Mouse (Mus musculus) urinary bladder, postnatal 36 days (tissue): ENCODE results near the gene Grik5.

ENCODE experiments used
- DNase-seq, 2 experiments: peaks; one replicate each; pipeline ENCODE4 v3.0.0; 2022; ENCODE audit warnings: low spot score in 2 of 2, mixed read lengths in 1 of 2

Gene Grik5

DNA sequence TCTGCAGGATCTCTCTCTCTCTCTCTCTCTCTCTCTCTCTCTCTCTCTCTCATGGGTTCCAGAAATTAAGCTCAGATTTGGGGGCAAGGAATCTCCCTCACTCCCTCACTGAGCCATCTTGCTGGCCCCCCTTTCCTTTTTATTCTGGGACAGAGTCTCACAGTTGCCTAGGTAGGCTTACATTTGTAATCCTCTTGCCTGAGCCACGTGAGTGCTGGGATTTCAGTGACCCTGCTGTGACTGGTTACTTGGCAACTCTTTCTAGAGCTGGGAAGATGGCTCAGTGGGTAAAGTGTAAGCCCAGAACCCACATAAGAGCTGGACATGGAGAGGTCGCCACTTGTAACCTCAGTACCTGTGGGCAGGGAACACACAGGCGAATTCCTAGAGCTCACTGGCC lies 40.6 kb downstream of the Grik5 start:
- no peak for DNase-seq

DNA sequence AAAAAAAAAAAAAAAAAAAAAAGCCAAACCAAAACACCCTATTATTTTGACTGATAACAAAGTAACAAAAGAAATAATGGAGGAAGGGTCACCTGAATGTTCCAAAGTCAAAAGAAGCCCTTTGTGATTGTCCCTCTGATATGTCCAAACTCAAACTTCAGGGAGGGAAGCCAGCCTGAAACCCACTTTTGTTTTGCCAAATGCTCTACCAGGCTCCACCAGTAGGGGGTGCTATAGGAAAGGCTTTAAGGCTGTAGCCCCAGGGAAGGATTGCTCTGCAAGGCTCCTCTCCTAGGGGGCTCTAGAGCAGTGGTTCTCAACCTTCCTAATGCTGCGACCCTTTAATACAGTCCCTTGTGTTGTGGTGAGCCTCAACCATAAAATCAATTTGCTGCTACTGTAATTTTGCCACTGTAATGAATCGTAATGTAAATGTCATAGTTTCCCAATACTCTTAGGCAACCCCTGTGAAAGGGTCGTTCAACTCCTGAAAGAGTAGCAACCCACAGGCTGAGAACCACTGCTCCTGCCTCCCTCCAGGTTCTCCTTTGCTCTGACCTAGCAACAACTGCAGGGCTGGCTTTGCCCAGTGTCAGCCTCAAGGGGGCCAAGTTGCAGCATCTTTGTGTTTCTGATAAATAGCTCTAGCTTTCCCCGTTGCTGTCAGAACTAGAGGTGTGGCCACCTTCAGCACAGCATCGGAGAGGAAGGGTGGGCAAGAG lies 42.0 kb downstream of the Grik5 start:
- DNase-seq = peak; percentile 59 to 60

DNA sequence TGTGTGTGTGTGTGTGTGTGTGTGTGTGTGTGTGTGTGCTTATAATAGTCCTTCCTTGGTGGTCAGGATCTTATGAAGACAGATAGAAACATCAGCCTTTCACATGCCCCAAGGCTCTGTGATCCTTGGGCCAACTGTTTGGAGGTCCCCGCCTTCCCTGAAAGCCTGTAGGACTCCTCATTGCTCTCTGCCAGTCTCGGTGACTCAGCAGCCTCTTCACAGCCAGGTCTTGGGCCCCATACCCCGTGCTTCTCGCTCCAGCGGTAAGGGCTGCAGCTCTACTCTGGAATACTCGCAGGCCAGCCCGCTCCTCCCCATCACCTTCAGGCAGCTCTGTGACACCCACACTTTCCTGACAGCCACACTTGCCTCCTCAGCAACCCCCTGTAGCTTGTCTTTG lies 45.7 kb downstream of the Grik5 start:
- DNase-seq = no peak

DNA sequence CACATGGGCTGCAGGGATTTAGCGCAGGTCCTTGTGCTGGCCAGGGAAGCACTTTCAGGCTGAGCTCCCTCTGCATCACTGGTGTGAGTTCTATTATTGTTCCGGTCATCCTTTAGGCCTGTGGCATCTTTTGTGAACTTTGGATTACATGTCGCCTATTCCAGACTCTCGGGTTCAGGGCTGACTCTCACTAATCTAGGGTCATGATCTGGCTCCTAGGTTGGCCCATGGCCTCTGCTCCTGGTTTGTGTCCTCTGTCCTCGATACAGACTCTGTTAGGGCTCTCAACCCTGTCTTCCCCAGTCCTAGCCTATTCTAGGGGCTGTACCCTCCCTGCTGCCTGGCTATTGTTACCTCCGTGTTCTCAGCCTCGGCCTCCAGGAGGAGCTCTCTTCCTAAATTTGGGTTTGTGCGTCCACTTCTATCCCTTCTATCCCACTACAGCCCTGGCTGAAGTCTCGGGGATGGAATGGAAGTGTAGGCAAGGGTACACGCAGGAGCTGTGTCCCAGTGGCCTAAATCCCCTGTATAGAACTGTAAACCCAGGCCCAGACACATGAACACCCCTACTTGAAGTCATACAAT lies 46.2 kb downstream of the Grik5 start:
- no peak for DNase-seq

DNA sequence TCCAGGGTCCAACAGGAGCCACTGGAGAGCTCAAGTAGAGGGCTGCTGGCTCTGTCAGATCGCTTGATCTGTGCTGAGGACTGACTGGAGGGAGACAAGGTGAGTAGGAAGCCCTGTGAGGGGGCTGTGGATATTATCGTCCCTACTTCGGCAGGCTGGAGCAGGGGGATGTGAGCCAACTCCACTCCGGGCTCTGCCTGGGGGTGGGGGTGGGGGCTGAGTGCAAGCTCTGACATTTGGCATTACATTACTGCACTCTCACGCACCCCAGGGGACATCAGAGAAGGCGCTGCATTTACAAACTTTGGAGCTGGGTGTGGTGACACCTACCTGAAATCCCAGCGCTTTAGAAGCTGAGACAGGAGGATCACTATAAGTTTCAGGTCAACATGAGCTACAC lies 60.6 kb downstream of the Grik5 start:
- no peak for DNase-seq

DNA sequence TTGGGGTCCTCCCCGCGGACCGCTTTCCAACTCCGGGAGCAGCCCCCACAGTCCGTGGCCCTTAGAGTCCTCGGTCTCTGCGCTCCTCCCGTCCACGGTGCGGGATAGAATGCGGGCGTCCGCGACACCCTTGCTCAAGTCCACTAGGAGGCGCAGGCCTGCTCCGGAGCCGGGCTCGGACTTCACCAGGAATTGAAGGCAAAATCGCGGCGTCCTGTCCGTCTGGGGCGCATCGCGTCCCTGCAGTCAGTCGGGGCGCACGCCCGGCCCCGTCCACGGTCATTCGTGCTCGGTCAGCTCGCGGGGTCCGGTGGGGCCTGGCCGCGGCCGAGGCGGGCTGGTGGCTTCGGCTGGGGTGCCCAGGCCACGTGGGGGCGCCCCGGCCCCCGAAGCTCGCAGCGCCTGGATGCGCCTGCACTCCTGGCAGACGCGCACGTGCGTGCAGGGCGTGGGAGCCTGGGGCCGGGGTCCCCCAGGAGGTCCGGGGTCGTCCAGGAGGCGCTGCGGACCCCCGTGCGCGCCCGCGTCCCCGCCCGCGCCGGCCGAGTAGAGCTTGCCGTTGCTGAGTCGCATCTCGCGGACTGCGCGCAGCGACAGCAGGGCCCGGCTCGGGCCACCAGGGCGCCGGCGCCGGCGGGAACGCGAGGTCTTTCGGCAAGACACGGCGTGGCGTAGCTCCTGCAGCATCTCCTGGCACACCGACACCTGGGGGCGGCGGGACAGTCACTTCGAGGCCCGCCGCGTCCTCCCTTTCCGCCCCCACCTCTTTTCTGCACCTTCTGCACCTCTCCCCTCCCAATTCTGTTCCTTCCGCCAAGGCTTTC lies 61.8 kb downstream of the Grik5 start:
- peak; percentile 18 to 28 for DNase-seq

DNA sequence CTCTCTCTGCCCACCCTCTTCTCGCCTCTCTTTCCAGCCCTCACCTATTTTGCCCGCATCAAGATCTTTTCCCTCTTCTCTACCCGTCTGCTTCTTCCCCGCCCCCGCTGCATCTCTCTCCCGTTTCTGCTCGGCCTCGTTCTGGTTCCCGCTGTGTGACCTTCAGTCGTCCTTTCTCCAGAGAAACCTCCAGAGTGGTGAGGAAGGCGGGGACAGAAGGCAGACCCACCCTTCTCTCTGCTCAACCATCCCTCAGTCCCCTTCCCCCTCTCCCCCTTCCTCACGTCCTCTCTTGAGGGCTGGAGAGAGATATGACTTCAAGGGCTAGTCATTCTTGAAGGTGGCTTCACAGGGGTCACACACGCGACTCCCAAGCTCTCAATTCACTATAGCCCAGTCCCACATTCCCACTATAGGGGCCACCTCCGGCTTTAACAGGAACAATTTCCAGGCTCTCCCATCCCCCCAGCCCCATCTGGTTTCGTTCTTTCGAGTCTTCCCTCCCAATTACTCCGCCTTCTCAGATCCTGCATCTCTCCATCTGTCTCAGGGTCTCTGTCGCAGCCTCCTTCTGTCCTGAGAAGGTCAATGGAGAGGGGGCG lies 62.9 kb downstream of the Grik5 start:
- DNase-seq = no peak

DNA sequence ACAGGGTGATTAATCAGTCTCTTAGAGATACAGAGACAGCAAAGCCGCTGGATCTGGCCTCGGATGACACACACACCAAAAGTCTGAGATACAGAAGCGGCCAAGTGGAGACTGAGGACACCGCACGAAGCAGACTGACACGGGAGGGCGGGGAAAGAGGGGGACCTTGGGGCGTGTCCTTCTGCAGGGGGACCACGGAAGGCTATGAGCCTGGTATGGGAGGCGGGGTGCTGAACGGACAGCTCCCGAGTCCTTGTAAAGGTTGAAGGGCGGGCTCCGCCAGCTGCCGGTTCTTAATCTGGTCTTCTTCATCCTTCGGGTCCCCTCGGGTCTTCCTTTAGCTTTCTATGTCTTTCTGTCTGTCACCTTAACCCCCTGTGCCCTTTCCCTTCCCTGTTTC lies 63.5 kb downstream of the Grik5 start:
- peak; percentile 25 to 42 for DNase-seq

DNA sequence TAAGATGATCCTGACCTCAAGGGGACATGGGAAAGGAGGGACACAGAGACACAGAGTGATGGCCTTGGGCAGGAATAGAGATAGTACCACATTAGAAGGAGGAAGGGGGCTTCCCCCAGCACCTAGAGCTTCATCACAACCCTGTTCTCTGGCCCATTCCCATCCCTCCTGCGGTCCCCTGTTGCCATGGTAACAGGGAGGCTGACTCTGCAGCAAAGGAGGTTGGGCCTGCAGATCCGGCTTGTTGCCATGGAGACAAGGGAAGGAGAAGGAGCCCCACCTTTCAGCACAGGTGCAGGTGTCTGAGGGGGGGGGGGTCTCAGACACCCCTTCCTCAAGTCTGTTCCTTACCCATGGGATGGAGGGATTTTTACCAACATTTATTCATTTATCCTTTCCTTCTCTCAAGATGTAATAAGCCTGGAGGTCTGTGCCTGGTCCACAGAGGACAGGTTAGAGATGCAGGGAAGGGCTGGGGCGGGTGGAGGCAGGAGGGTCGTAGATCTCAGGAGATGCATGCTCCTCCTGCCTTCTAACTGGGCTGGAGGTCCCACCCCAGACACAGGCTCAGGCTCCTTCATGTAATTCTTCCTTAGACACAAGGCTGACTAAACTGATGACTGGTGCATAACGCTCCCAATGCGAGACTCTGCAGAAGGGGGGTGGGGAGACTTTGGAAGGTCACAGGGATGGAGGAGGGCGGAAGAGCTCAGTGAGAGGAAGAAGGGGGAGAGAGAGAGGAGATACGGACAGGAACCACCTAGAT lies 64.4 kb downstream of the Grik5 start:
- no peak for DNase-seq

DNA sequence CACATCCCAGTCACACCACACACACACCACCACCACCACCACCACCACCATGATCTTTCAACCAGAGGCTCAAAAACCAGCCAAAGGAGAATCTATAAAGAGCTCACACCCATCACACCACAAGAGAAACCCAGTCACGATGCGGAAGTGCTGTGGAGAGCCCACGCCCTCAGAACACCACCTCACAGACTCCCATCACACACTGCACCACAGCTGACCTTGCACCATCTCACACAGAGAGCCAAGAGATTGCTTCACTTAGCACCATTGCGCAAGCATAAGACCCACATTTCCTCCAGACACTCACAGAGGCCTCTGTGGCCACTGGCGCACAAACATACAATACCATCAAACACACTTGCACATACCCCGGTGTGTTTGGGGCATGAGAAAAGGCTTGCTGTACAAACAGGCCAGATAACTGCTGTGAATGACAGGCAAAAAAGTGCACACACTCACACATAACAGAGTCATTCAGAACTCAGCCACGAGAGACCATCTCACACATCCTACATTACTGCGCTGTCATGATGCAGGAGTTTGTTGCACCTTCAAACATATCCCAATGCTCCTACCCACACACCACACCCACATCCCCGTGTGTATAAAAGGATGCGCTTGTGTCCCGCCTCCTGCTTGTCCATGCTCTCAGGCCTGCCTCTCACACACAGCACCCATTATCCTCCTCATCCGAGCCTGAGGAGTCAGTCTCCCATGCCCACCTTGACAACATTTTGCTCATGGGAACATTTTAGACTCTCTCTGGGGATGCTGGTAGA lies 65.4 kb downstream of the Grik5 start:
- DNase-seq = peak in 1 of 2 experiments; percentile 56

DNA sequence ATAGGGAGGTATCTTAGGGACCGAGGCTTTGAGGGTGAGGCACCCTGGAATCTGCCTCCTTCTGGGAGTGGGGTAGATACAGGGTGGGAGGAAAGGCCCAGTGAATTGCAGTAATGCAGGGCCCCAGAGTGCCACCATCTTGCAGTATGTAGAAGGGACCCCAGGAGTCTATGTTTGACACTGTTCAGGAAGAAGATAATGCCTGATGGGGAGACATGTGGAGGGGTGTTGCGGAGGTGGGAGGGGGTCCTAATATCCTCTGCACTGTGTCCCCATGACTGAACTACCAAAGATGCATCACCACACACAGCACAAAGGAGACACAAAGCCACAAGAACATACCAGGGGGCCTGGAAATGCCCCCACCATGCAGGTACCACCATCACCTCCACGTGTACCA lies 66.0 kb downstream of the Grik5 start:
- DNase-seq = no peak

DNA sequence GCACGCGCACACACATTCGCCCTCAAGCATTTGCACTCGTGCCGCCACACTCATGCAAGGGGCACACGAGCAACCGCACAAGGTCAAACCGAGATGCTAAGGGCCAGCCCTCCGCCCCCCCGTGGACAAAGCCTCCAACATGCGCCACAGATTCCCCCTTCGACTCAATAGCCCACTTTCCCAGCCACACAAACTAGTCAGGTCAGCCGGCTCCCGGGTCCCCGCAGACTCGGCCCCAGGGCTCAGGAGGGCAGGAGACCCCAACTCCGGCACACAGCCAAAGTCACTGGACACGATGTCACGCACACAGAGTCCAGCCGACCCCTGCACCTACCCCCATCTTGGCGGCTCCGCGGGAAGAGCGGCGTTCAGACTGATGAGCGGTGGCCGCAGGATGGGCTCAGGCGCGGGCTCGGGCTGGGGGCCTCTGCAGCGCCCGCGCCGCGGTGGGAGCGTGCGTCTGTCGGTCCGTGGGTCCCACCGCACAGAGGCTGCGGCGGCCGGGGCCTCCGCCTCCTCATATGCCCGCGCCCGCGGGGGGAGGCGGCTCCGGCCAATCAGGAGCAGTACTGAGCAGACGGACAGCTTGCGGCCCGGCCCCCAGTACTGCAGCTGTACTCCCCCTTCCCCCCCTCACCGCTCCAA lies 66.6 kb downstream of the Grik5 start, which contains the start of gene Atp1a3:
Atp1a3 (minus strand) TSS at position 538 of the 645 bp plus-strand sequence.
- DNase-seq = no peak

DNA sequence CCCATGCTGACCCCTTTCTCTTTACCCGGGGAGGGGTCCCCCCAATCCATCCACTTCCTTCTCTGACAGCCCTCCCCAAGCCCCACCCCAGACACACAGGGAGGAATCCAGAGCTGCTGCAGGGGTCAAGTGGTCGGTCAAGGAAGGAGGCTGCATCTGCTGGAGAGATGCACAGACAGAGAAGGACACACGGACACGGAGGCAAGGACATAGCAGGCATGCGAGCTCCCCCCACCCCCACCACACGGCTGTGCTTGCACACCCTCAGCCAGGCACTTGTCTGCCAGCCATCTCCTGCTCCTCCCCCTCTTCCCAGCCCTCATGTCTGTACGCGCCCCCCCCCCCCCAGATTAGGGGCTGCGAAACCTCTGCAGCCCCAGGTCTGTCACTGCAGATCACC lies 67.3 kb downstream of the Grik5 start:
- DNase-seq = no peak

DNA sequence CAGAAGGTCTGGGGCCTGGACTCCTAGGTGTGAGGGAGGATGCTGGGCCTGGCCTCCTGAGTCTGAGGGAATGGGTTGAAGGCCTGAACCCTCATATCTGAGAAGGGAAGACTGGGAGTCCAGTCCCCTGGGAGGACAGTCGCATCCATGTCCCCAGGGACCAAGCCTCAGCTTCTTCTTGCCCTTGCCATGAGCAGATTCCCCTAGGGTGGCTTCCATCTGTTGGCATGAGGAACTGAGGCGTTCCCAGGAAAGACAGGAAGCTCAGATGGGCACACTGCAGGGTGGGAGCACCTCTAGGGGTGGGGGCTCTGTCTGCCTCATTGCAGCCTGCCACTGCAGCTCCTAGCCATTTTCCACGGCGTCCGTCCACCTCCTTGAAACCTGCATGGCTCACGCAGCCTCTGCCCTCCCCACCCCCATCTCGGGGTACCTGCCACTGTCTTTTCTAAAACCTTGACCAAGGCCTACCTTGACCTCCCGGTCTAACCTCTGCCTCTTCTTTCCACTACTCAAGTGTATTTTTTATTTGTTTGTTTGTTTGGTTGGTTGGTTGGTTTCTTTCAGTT lies 68.2 kb downstream of the Grik5 start:
- no peak for DNase-seq

DNA sequence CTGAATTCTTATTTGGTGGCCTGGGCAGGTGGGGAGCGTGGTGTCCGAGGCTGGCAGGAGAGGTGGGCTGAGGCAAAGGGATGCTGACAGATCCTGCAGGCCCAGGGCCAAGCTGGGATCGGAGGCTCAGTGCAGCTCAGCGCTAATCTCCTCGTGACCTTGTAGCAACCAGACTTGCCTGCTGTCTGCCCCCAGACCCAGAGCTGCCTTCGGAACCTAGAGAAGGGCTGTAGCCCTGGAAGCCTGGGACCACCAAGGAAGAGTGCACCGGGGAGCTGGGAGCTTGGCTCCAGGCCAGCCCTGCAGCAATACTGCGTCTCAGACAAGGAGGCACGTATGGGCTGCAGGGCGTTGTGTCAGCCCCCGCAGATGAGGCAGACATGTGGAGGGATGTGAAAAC lies 68.9 kb downstream of the Grik5 start:
- no peak for DNase-seq

DNA sequence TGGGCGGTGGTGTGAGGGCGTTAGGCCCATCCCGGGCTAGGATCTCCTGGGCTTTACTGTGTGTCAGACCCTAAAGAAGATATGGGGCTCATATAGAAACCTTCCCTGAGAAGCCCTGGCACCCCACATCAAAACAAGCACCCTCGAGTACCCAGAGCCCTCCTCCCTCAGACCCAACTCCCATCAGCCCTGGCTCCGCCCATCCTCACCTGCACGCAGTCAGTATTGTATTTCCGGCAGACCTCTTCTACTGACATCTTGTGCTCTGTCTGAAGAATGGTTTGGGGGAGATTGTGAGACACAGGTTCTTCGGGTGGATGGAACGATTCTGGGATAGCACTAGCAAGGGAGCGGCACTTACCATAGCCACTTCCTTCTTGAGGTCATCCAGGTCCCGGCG lies 71.4 kb downstream of the Grik5 start:
- no peak for DNase-seq

DNA sequence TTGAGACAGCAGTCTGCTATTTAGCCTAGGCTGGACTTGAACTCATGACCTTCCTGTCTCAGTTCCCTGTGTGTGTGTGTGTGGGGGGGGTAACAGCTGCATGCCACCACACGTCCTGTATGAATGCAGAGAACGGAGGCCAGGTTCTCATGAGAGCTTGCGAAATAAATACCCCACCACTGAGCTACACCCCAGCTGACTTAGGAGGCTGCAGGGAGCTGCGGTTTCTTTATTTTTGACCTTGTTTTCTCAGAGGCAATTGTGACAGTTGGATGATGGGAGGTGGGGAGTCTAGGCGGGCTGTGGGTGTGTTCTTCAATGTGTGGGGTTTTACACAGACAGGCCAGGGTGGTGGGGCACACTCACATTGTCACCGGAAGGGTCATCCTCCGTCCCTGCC lies 71.9 kb downstream of the Grik5 start:
- no peak for DNase-seq

DNA sequence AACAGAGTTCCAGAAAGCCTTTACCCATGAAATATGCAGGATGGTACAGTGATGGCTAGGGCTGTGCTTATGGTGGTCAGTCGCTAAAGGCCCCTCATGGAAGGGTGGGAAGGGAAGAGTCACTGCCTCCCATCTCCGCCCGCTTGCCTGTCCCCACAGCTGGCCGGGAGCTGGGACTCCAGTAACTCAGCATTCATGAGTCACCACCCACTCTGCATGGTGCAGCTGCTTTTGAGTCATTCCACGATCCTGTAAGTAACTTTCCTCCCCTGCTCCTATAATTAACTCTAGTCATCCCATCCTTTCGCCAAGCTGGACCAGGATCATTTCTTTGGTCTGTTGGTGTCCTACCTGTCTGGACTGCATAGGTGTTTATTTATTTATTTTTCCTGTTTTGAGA lies 79.1 kb downstream of the Grik5 start:
- DNase-seq = no peak

DNA sequence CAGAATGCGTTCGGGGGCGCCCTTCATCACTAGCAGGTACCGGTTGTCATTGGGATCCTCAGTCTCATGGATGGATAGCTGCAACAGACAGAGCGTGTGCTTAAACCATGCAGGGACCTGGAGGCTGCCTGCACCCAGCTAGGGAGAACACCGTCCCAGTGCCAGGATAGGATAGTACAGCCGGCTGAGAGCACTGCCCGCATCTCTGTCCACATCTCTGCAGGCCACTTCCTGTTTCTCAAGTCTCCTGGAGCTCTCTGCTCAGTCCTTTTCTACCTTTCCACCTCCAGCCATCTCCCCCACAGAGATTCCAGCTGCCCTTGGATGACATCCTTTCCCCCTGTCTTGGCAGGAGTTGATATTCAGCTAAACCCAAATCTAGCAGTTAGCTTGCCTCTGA lies 81.7 kb downstream of the Grik5 start:
- no peak for DNase-seq

DNA sequence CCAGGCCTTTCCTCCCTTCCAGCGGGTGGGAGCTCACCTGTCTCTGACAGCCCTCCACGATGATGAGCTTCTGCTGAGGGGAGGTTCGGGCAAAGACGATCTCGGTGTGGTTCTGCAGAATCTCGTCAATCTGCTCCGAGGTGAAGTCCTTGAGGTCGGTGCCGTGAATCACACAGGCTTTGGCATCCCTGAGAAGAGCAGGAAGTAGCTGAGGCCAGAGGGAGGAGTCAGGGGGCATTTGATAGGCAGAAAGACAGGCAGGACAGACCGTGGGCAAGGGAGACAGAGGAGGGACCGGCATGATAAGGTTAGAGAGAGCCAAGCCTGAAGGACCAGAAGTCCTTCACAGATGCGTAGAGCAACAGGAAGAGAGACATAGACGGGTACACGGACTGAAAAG lies 84.2 kb downstream of the Grik5 start:
- DNase-seq = no peak
